Comparison of ENCODE assay signal across 17 mouse cellular contexts in genomic region chr7:141460001-141460390, GRCm38 (mm10). TPM values are rescaled to one million over a fixed set of nuclear protein-coding genes. Genes with fewer than 3 reads are reported as not detected.
A peak's percentile ranks its signal among the peaks of the same experiment; 100 is the strongest.
DNase-seq lines count a peak whose midpoint lies in the region; ATAC-seq and TF ChIP-seq lines count a peak whose summit lies in the region.
"Had no signal": no experiment of that assay in that cellular context is flagged by ENCODE, and none has a peak within 500 bp of the region (broad histone marks: within the 10 kb centered on the region; RNA-seq: fewer than 3 reads in every experiment).

No protein-coding gene starts in this region.

- no peak for TF ChIP-seq EP300 in stomach, postnatal 0 days (optimal IDR thresholded peaks at IDR 0.05)

- ATAC-seq in stomach, embryonic 14.5 days (ENCODE audit: insufficient number of reproducible peaks, insufficient read depth, low FRiP score, low read depth): no peak
- ATAC-seq in stomach, postnatal 0 days (ENCODE audit: low FRiP score, low TSS enrichment): no peak
- ATAC-seq in forebrain, embryonic 11.5 days (replicated peaks; ENCODE audit: low FRiP score): no peak
- ATAC-seq: forebrain, embryonic 14.5 days; hindbrain, embryonic 16.5 days had no signal

- peaks cover 6% of the 10 kb centered on the region; the same call in 1 of the 2 replicates for H3K36me3 ChIP-seq in stomach, embryonic 14.5 days (ENCODE audit: control insufficient read depth, insufficient read depth, low read length)
- peaks cover 3% of the 10 kb centered on the region; the same call in 1 of the 2 replicates for H3K36me3 ChIP-seq in stomach, postnatal 0 days (ENCODE audit: control insufficient read depth, insufficient read depth, low read length)
- no peaks in the 10 kb centered on the region for H3K36me3 ChIP-seq in forebrain, embryonic 11.5 days (ENCODE audit: control insufficient read depth, insufficient read depth, low read length)
- H3K36me3 ChIP-seq: liver, embryonic 13.5 days had no signal

- H3K27ac ChIP-seq in stomach, embryonic 14.5 days (ENCODE audit: low read length): 0 out of 2 replicates have a peak overlapping the region, but pooled peaks have one; percentile 6
- H3K27ac ChIP-seq in stomach, postnatal 0 days (replicated peaks): no peak overlapping the region; the same call in 1 of the 2 replicates
- no peak overlapping the region for H3K27ac ChIP-seq in forebrain, embryonic 11.5 days (ENCODE audit: low read depth, low read length)
- H3K27ac ChIP-seq: embryonic facial prominence, embryonic 10.5 days; liver, embryonic 13.5 days; midbrain, embryonic 12.5 days; neural tube, embryonic 13.5 days had no signal

- H3K4me3 ChIP-seq in stomach, embryonic 14.5 days (ENCODE audit: low read depth, low read length): no peak overlapping the region
- no peak overlapping the region for H3K4me3 ChIP-seq in stomach, postnatal 0 days (ENCODE audit: low read depth, low read length)
- H3K4me3 ChIP-seq in forebrain, embryonic 11.5 days (ENCODE audit: low read depth, low read length): no peak overlapping the region
- H3K4me3 ChIP-seq: embryonic facial prominence, embryonic 10.5 days; heart, embryonic 12.5 days; liver, embryonic 13.5 days; midbrain, embryonic 12.5 days; neural tube, embryonic 13.5 days had no signal

- H3K9ac ChIP-seq in stomach, embryonic 14.5 days (replicated peaks; ENCODE audit: low read depth, low read length): no peak overlapping the region
- H3K9ac ChIP-seq in stomach, postnatal 0 days (ENCODE audit: low read length): no peak overlapping the region
- H3K9ac ChIP-seq in forebrain, embryonic 11.5 days (ENCODE audit: low read length): no peak overlapping the region
- H3K9ac ChIP-seq: heart, embryonic 12.5 days; liver, embryonic 13.5 days; midbrain, embryonic 12.5 days; neural tube, embryonic 13.5 days had no signal

- H3K27me3 ChIP-seq in stomach, embryonic 14.5 days (ENCODE audit: control insufficient read depth, insufficient read depth, low read length): peaks cover 19% of the 10 kb centered on the region; the same call in 1 of the 2 replicates
- H3K27me3 ChIP-seq in stomach, postnatal 0 days (ENCODE audit: control insufficient read depth, insufficient read depth, low read length): 0 out of 2 replicates have a peak, but pooled peaks cover 2% of the 10 kb centered on the region
- H3K27me3 ChIP-seq in forebrain, embryonic 11.5 days (ENCODE audit: control insufficient read depth, insufficient read depth, low read length): peaks cover 46% of the 10 kb centered on the region

- no peak for TF ChIP-seq CTCF in stomach, postnatal 0 days (IDR thresholded peaks at IDR 0.05; ENCODE audit: low read depth)

- H3K9me3 ChIP-seq in stomach, embryonic 14.5 days (ENCODE audit: control insufficient read depth, low read depth, low read length): no peaks in the 10 kb centered on the region
- no peaks in the 10 kb centered on the region for H3K9me3 ChIP-seq in stomach, postnatal 0 days (ENCODE audit: control insufficient read depth, low read length)
- no peaks in the 10 kb centered on the region for H3K9me3 ChIP-seq in forebrain, embryonic 11.5 days (ENCODE audit: control insufficient read depth, low read length)
- H3K9me3 ChIP-seq: embryonic facial prominence, embryonic 10.5 days; G1E; heart, embryonic 12.5 days; liver, embryonic 13.5 days; midbrain, embryonic 12.5 days; neural tube, embryonic 13.5 days had no signal

- no peak overlapping the region for H3K4me2 ChIP-seq in stomach, embryonic 14.5 days (replicated peaks; ENCODE audit: low read depth, low read length)
- no peak overlapping the region for H3K4me2 ChIP-seq in stomach, postnatal 0 days (replicated peaks; ENCODE audit: low read depth)
- no peak overlapping the region for H3K4me2 ChIP-seq in forebrain, embryonic 11.5 days (ENCODE audit: low read depth, low read length, severe bottlenecking)
- H3K4me2 ChIP-seq: heart, embryonic 12.5 days; liver, embryonic 13.5 days; midbrain, embryonic 12.5 days; neural tube, embryonic 13.5 days had no signal

- peaks cover 30% of the 10 kb centered on the region for H3K4me1 ChIP-seq in stomach, embryonic 14.5 days (ENCODE audit: control insufficient read depth, insufficient read depth, low read length)
- H3K4me1 ChIP-seq in stomach, postnatal 0 days (replicated peaks; ENCODE audit: control insufficient read depth, insufficient read depth): peaks cover 13% of the 10 kb centered on the region
- peaks cover 17% of the 10 kb centered on the region for H3K4me1 ChIP-seq in forebrain, embryonic 11.5 days (replicated peaks; ENCODE audit: control insufficient read depth, insufficient read depth, low read length)

- WGBS in stomach, embryonic 14.5 days: 45% methylated on average over 5 of the region's 5 CpGs
- WGBS in stomach, postnatal 0 days: 39% methylated on average over 5 of the region's 5 CpGs
- 81% methylated on average over 5 of the region's 5 CpGs for WGBS in forebrain, embryonic 11.5 days

- DNase-seq in gastrocnemius, adult 18-20 months (ENCODE audit: low spot score): peak; percentile 51
- no peak for DNase-seq in gastrocnemius, postnatal 25 days
- peak; percentile 56 for DNase-seq in kidney, postnatal 10 days
- no peak for DNase-seq in kidney, postnatal 36 days
- no peak for DNase-seq in stomach, postnatal 0 days (ENCODE audit: low spot score)
- DNase-seq in forebrain, embryonic 11.5 days (ENCODE audit: low spot score): no peak
- DNase-seq: kidney, adult 9 months; liver, embryonic 13.5 days; right cerebral cortex, postnatal 25 days had no signal

RNA-seq across cellular contexts. Expression of gene Cracr2b, which starts 0.9 kb away (rescaled TPM):
- total RNA-seq in gastrocnemius, adult 18-20 months (2021): 1 to 10 TPM; 7.2 to 8.9 TPM
- 1 to 10 TPM; 3.9 to 7.0 TPM for total RNA-seq in gastrocnemius, postnatal 25 days (2021)
- 15.5 and 20.2 TPM in 2 replicates for polyA plus RNA-seq in stomach, embryonic 14.5 days (2014; fragmentation: Nextera tagmentation; extraction: Ambion mirVana)
- 20.8 and 23.5 TPM in 2 replicates for polyA plus RNA-seq in stomach, postnatal 0 days (2015; fragmentation: Nextera tagmentation; extraction: Ambion mirVana)
- polyA plus RNA-seq in forebrain, embryonic 11.5 days (2014; fragmentation: Nextera tagmentation; extraction: Ambion mirVana): 3.6 and 5.9 TPM in 2 replicates
- polyA plus RNA-seq: G1E had no signal

RNA-seq across cellular contexts. Expression of gene Pnpla2, which starts 5.0 kb away (rescaled TPM):
- total RNA-seq in gastrocnemius, adult 18-20 months (2021): 100 to 1,000 TPM; 288 to 309 TPM
- total RNA-seq in gastrocnemius, postnatal 25 days (2021): 100 to 1,000 TPM; 265 to 357 TPM
- polyA plus RNA-seq in stomach, embryonic 14.5 days (2014; fragmentation: Nextera tagmentation; extraction: Ambion mirVana): 21.7 and 26.0 TPM in 2 replicates
- 82.1 and 88.0 TPM in 2 replicates for polyA plus RNA-seq in stomach, postnatal 0 days (2015; fragmentation: Nextera tagmentation; extraction: Ambion mirVana)
- 16.9 and 17.9 TPM in 2 replicates for polyA plus RNA-seq in forebrain, embryonic 11.5 days (2014; fragmentation: Nextera tagmentation; extraction: Ambion mirVana)

RNA-seq across cellular contexts. Expression of gene Cd151, which starts 7.2 kb away (rescaled TPM):
- total RNA-seq in gastrocnemius, adult 18-20 months (2021): 10 to 100 TPM; 82.6 to 90.7 TPM
- 10 to 100 TPM; 67.7 to 87.4 TPM for total RNA-seq in gastrocnemius, postnatal 25 days (2021)
- 87.0 and 94.0 TPM in 2 replicates for polyA plus RNA-seq in stomach, embryonic 14.5 days (2014; fragmentation: Nextera tagmentation; extraction: Ambion mirVana)
- 22.6 and 27.5 TPM in 2 replicates for polyA plus RNA-seq in stomach, postnatal 0 days (2015; fragmentation: Nextera tagmentation; extraction: Ambion mirVana)
- polyA plus RNA-seq in forebrain, embryonic 11.5 days (2014; fragmentation: Nextera tagmentation; extraction: Ambion mirVana): 40.3 and 48.6 TPM in 2 replicates

RNA-seq across cellular contexts. Expression of gene Rplp2, which starts 12.8 kb away (rescaled TPM):
- 100 to 1,000 TPM; 526 to 630 TPM for total RNA-seq in gastrocnemius, adult 18-20 months (2021)
- total RNA-seq in gastrocnemius, postnatal 25 days (2021): 100 to 1,000 TPM; 531 to 541 TPM
- 1,504 and 1,535 TPM in 2 replicates for polyA plus RNA-seq in stomach, embryonic 14.5 days (2014; fragmentation: Nextera tagmentation; extraction: Ambion mirVana)
- 1,187 and 1,334 TPM in 2 replicates for polyA plus RNA-seq in stomach, postnatal 0 days (2015; fragmentation: Nextera tagmentation; extraction: Ambion mirVana)
- 935 and 968 TPM in 2 replicates for polyA plus RNA-seq in forebrain, embryonic 11.5 days (2014; fragmentation: Nextera tagmentation; extraction: Ambion mirVana)

RNA-seq across cellular contexts. Expression of gene Polr2l, which starts 14.9 kb away (rescaled TPM):
- 10 to 100 TPM; 62.0 to 64.3 TPM for total RNA-seq in gastrocnemius, adult 18-20 months (2021)
- 10 to 100 TPM; 55.2 to 56.0 TPM for total RNA-seq in gastrocnemius, postnatal 25 days (2021)
- polyA plus RNA-seq in stomach, embryonic 14.5 days (2014; fragmentation: Nextera tagmentation; extraction: Ambion mirVana): 65.1 and 72.3 TPM in 2 replicates
- polyA plus RNA-seq in stomach, postnatal 0 days (2015; fragmentation: Nextera tagmentation; extraction: Ambion mirVana): 53.4 and 60.2 TPM in 2 replicates
- polyA plus RNA-seq in forebrain, embryonic 11.5 days (2014; fragmentation: Nextera tagmentation; extraction: Ambion mirVana): 73.9 and 78.5 TPM in 2 replicates

Comparison
In these comparisons a context has a peak if more than half of its experiments do, and no peak if none do; other contexts are left out.
1. DNase-seq: peak in gastrocnemius, adult 18-20 months (single experiment) and kidney, postnatal 10 days (single experiment); none in gastrocnemius, postnatal 25 days (single experiment), kidney, postnatal 36 days (0 of 2), stomach, postnatal 0 days (single experiment) and forebrain, embryonic 11.5 days (single experiment).